Mouse (Mus musculus): Measurements from ENCODE around the gene Pdgfd. TPM values are rescaled to one million over a fixed set of nuclear protein-coding genes. Genes with fewer than 3 reads are reported as not detected.
"Not testable (repeated sequence)": the region's sequence is repeated elsewhere in the genome, so short reads cannot be mapped to it uniquely, and the experiment has no call there.

Gene Pdgfd
- 3.1 and 3.5 TPM in 2 replicates for total RNA-seq (2017)

- ATAC-seq (replicated peaks; ENCODE audit: low read depth, poor library complexity, severe bottlenecking): peak; percentile 96
Measured at GRCm38 (mm10) chr9:6168391-6169037, at the start of gene Pdgfd. Gene Pdgfd, plus strand, starts transcription at chr9:6168584.

GRCm38 (mm10) chr9:6169038-6169431 is 651 bp downstream of the Pdgfd start:
- peak; percentile 71 for ATAC-seq (replicated peaks; ENCODE audit: low read depth, poor library complexity, severe bottlenecking)

- no peak for ATAC-seq (replicated peaks; ENCODE audit: low read depth, poor library complexity, severe bottlenecking)
Measured at GRCm38 (mm10) chr9:6170962-6171361, 2.6 kb downstream of the Pdgfd start.

- ATAC-seq (replicated peaks; ENCODE audit: low read depth, poor library complexity, severe bottlenecking): no peak
Measured at GRCm38 (mm10) chr9:6173276-6173675, 4.9 kb downstream of the Pdgfd start.

GRCm38 (mm10) chr9:6175731-6176130 is 7.3 kb downstream of the Pdgfd start:
- no peak for ATAC-seq (replicated peaks; ENCODE audit: low read depth, poor library complexity, severe bottlenecking)

GRCm38 (mm10) chr9:6182307-6182923 is 14.0 kb downstream of the Pdgfd start:
- no peak for ATAC-seq (replicated peaks; ENCODE audit: low read depth, poor library complexity, severe bottlenecking)

- no peak for ATAC-seq (replicated peaks; ENCODE audit: low read depth, poor library complexity, severe bottlenecking)
Measured at GRCm38 (mm10) chr9:6187955-6188354, 19.6 kb downstream of the Pdgfd start.

- ATAC-seq (replicated peaks; ENCODE audit: low read depth, poor library complexity, severe bottlenecking): 0 out of 2 replicates have a peak, but pooled peaks have one; percentile 39
Measured at GRCm38 (mm10) chr9:6193352-6193751, 25.0 kb downstream of the Pdgfd start.

- no peak for ATAC-seq (replicated peaks; ENCODE audit: low read depth, poor library complexity, severe bottlenecking)
Measured at GRCm38 (mm10) chr9:6212862-6213261, 44.5 kb downstream of the Pdgfd start.

- ATAC-seq (replicated peaks; ENCODE audit: low read depth, poor library complexity, severe bottlenecking): no peak
Measured at GRCm38 (mm10) chr9:6217505-6217904, 49.1 kb downstream of the Pdgfd start.

GRCm38 (mm10) chr9:6235982-6236381 is 67.6 kb downstream of the Pdgfd start:
- not testable (repeated sequence) for ATAC-seq (replicated peaks; ENCODE audit: low read depth, poor library complexity, severe bottlenecking)

- ATAC-seq (replicated peaks; ENCODE audit: low read depth, poor library complexity, severe bottlenecking): no peak
Measured at GRCm38 (mm10) chr9:6250320-6250719, 81.9 kb downstream of the Pdgfd start.

GRCm38 (mm10) chr9:6251990-6252389 is 83.6 kb downstream of the Pdgfd start:
- ATAC-seq (replicated peaks; ENCODE audit: low read depth, poor library complexity, severe bottlenecking): no peak

GRCm38 (mm10) chr9:6257072-6257471 is 88.7 kb downstream of the Pdgfd start:
- no peak for ATAC-seq (replicated peaks; ENCODE audit: low read depth, poor library complexity, severe bottlenecking)

GRCm38 (mm10) chr9:6264820-6265219 is 96.4 kb downstream of the Pdgfd start:
- no peak for ATAC-seq (replicated peaks; ENCODE audit: low read depth, poor library complexity, severe bottlenecking)

GRCm38 (mm10) chr9:6269796-6270280 is 101.5 kb downstream of the Pdgfd start, which contains the start of gene Ddi1:
Gene Ddi1, minus strand, starts transcription at chr9:6269846.
- no peak for ATAC-seq (replicated peaks; ENCODE audit: low read depth, poor library complexity, severe bottlenecking)

- ATAC-seq (replicated peaks; ENCODE audit: low read depth, poor library complexity, severe bottlenecking): no peak
Measured at GRCm38 (mm10) chr9:6276395-6276794, 108.0 kb downstream of the Pdgfd start.

- ATAC-seq (replicated peaks; ENCODE audit: low read depth, poor library complexity, severe bottlenecking): 0 out of 2 replicates have a peak, but pooled peaks have one; percentile 29
Measured at GRCm38 (mm10) chr9:6277526-6277925, 109.1 kb downstream of the Pdgfd start.

- ATAC-seq (replicated peaks; ENCODE audit: low read depth, poor library complexity, severe bottlenecking): no peak
Measured at GRCm38 (mm10) chr9:6286770-6287169, 118.4 kb downstream of the Pdgfd start.

- no peak for ATAC-seq (replicated peaks; ENCODE audit: low read depth, poor library complexity, severe bottlenecking)
Measured at GRCm38 (mm10) chr9:6289211-6289696, 120.9 kb downstream of the Pdgfd start.

- no peak for ATAC-seq (replicated peaks; ENCODE audit: low read depth, poor library complexity, severe bottlenecking)
Measured at GRCm38 (mm10) chr9:6298547-6298946, 130.2 kb downstream of the Pdgfd start.
